Mouse (Mus musculus) limb, embryonic 13.5 days (tissue): ENCODE results near the gene Npm3. TPM values are rescaled to one million over a fixed set of nuclear protein-coding genes. Genes with fewer than 3 reads are reported as not detected.
A peak's percentile ranks its signal among the peaks of the same experiment; 100 is the strongest.

Source experiments
- ATAC-seq: fragments of 200-750 bp; cut with Nextera tagmentation; 2 replicates; pipeline ENCODE4 v1.8.0; 2017; ENCODE audit warnings: low read depth, moderate number of reproducible peaks, moderate TSS enrichment; ENCODE audit not compliant: low FRiP score
- H3K27ac ChIP-seq: fragments of 300-500 bp; sonication (generic); 2 replicates; pipeline ENCODE4 v1.5.1; 2015; ENCODE audit warnings: inconsistent platforms, mild to moderate bottlenecking, moderate library complexity
- H3K27me3 ChIP-seq: fragments of 300-500 bp; sonication (generic); 2 replicates; pipeline ENCODE4 v1.6.1; 2015; ENCODE audit warnings: mild to moderate bottlenecking, inconsistent platforms
- H3K36me3 ChIP-seq: fragments of 300-500 bp; sonication (generic); 2 replicates; pipeline ENCODE4 v1.6.1; 2015; ENCODE audit warnings: inconsistent platforms, mild to moderate bottlenecking, moderate library complexity
- H3K4me1 ChIP-seq: fragments of 300-500 bp; sonication (generic); 2 replicates; pipeline ENCODE4 v1.6.1; 2015; ENCODE audit warnings: inconsistent platforms
- H3K4me2 ChIP-seq: fragments of 300-500 bp; sonication (generic); replicated peaks from 2 replicates; pipeline ENCODE4 v1.6.1; 2015; ENCODE audit warnings: inconsistent platforms, mild to moderate bottlenecking, moderate library complexity
- H3K4me3 ChIP-seq: fragments of 300-500 bp; sonication (generic); 2 replicates; pipeline ENCODE4 v1.5.1; 2015; ENCODE audit warnings: moderate library complexity, mild to moderate bottlenecking, inconsistent platforms
- H3K9ac ChIP-seq: fragments of 300-500 bp; sonication (generic); 2 replicates; pipeline ENCODE4 v1.6.1; 2015; ENCODE audit warnings: mild to moderate bottlenecking, inconsistent platforms
- H3K9me3 ChIP-seq: fragments of 300-500 bp; sonication (generic); 2 replicates; pipeline ENCODE4 v1.6.1; 2016; ENCODE audit warnings: inconsistent platforms
- WGBS: fragments of 180-500 bp; shearing (Covaris S2); methylation state at CpG from one replicate; pipeline ENCODE4 v1.1.7; 2015; 5-methylcytosine and 5-hydroxymethylcytosine counted together
- polyA plus RNA-seq: library from polyadenylated mRNA; unstranded; fragments of >200 nt; fragmentation: Nextera tagmentation; extraction: Ambion mirVana; gene quantifications from 2 replicates; pipeline ENCODE4 v1.2.1, GENCODE M21; 2015

The Npm3 gene
- polyA plus RNA-seq, 1 experiment from 2014 or later = 15.4 TPM

DNA sequence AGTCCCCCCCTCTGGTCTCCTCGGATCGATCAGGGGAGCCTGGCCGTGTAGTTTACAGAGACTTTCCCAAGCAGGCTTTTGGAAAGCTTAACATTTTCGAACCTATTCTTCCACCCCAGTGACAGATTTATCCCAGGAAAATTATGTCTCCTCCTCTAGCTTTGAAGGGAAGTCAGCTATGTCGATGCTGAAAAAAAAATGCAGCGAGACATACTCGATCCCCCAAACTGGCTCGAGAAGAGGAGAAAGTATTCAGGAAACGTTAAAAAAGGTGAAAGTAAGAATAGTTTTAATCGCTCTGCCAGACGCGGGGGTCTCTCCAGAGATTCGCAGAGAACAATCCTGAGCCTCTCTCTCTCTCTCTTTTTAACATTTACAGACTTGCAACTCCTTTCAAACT, 9.2 kb downstream of the Npm3 start:
- 3% methylated on average over 13 of the region's 13 CpGs for WGBS

DNA sequence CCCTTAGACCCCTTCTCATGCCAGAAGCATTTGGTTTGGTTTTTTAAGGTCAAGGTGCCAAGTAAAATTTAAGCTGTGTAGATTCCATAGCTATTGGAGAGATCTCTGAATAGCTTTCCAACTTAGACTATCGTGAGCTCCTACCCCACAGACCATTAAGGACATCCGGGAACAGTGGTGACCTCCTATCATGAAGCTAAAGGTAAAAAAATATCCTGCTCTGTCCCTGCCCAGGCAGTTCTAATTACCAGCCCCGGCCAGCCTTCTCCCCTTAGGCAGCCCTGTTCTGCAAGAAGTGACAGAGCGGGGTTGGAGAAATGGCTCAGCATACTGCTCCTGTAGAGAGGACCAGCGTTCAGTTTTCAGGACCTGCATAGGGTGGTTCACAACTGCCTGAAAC, 10.9 kb downstream of the Npm3 start:
- Histone ChIP-seq H3K36me3 (no peaks in the 10 kb centered on the region), H3K27me3 (peaks cover 94% of the 10 kb centered on the region), H3K9me3 (no peaks in the 10 kb centered on the region), H3K4me2 (no peak overlapping the region), H3K9ac (no peak overlapping the region), H3K27ac (no peak overlapping the region), H3K4me1 (peaks cover 65% of the 10 kb centered on the region), H3K4me3 (no peak overlapping the region)
- WGBS = 42% methylated on average over 5 of the region's 5 CpGs
- ATAC-seq = no peak

More for the DNA sequence above, 9.2 kb downstream of the Npm3 start:
- no peak overlapping the region for H3K27ac ChIP-seq
- H3K4me3 ChIP-seq = no peak overlapping the region
- H3K36me3 ChIP-seq = no peaks in the 10 kb centered on the region
- ATAC-seq = no peak
- H3K4me1 ChIP-seq = peaks cover 51% of the 10 kb centered on the region
- no peak overlapping the region for H3K9ac ChIP-seq
- H3K27me3 ChIP-seq = peaks cover 94% of the 10 kb centered on the region
- H3K9me3 ChIP-seq = no peaks in the 10 kb centered on the region
- H3K4me2 ChIP-seq = peak overlapping the region; percentile 38

DNA sequence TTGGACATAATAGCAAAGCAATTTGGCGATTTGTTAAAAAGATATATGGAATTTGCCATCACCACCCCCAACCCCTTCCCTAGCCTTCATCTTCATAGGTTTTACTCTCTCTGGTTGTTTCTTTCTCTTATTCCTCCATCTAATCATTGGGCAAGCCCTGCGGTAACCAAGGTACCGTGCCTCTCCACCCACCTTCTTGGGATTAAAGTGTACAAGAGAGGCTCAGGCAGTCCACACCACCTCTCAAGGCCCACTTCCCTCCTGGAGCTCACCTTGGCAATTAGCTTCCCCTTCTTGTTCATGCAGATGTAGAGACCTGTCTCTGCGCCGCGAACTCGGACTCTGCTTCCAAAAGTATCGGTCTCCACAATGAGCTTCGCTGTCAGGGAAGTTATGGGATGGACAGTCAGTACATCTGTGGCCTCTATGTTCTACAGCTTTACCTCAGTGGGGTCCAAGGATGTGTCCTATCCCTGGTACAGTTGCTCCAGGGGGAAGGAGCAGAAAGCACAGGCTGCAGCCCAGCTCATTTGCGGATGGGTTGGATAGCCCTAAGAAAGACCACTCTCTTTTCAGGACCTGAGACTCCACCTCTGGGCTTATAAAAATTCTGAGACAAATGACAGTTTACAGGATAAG, 11.4 kb downstream of the Npm3 start:
- 76% methylated on average over 10 of the region's 10 CpGs for WGBS
- Histone ChIP-seq H3K36me3 (no peaks in the 10 kb centered on the region), H3K9ac (no peak overlapping the region), H3K27ac (no peak overlapping the region), H3K4me1 (peaks cover 63% of the 10 kb centered on the region), H3K4me3 (no peak overlapping the region), H3K27me3 (peaks cover 94% of the 10 kb centered on the region), H3K4me2 (no peak overlapping the region), H3K9me3 (no peaks in the 10 kb centered on the region)
- no peak for ATAC-seq

DNA sequence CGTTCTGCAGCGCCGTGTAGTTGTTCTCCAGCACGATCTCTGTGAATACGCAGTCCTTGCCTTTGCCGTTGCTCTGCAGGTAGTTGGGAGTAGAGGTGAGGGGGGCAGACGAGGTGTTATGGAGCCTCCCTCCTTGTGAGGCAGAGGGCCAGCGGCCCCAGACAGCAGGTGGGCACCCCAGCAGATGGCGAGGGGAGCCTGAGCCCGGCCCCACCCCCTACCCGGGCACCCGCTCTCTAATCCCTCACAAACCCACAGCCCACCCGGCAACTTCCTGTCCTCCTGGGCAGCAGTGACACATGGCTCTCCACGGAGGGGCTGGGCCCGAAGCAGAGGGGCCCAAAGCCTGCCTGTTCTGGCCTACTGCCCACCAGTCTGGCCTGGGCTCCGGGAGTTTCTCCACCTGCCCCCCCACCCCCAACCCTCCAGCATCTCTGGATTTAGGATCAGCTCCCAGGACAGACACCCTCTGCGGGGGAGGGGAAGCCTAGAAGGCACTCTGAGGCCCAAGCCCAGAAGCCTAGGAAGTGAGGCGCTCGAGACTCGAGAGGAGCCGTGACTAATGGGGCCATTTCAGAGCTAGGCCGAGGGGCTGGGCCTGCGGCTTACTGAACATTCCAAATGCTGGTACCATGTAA, 12.1 kb downstream of the Npm3 start:
- Histone ChIP-seq H3K4me2 (peak overlapping the region; percentile 66), H3K9ac (peak overlapping the region; percentile 55; the same call in 1 of the 2 replicates), H3K9me3 (no peaks in the 10 kb centered on the region), H3K27me3 (peaks cover 95% of the 10 kb centered on the region), H3K27ac (no peak overlapping the region), H3K36me3 (no peaks in the 10 kb centered on the region), H3K4me1 (peaks cover 60% of the 10 kb centered on the region), H3K4me3 (peak overlapping the region; percentile 35)
- ATAC-seq = peak; percentile 29; the same call in 1 of the 2 replicates
- WGBS = 7% methylated on average over 23 of the region's 23 CpGs

DNA sequence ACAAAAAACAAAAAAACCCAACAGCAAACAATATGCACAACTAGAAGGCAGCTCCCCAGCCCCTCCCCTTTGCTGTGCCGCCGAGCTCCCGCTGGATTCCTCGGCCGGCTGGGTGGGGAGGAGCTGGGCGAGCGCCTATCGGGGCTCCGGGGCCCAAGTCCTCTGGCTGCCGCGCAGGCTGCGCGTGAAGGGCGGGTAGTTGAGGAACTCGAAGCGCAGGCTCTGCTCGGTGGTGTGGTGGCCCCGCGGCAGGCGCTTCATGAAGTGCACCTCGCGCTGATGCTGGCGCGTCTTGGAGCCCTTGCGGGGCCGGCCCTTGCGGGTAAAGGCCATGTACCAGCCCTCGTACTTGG, 12.6 kb downstream of the Npm3 start:
- H3K4me1 ChIP-seq = peaks cover 55% of the 10 kb centered on the region
- no peaks in the 10 kb centered on the region for H3K36me3 ChIP-seq
- peaks cover 94% of the 10 kb centered on the region for H3K27me3 ChIP-seq
- no peak overlapping the region for H3K27ac ChIP-seq
- WGBS = 1% methylated on average over 28 of the region's 28 CpGs
- peak overlapping the region; percentile 66 for H3K4me2 ChIP-seq
- H3K4me3 ChIP-seq = peak overlapping the region; percentile 35
- peak; percentile 7; the same call in 1 of the 2 replicates for ATAC-seq
- H3K9me3 ChIP-seq = no peaks in the 10 kb centered on the region
- peak overlapping the region; percentile 55; the same call in 1 of the 2 replicates for H3K9ac ChIP-seq

DNA sequence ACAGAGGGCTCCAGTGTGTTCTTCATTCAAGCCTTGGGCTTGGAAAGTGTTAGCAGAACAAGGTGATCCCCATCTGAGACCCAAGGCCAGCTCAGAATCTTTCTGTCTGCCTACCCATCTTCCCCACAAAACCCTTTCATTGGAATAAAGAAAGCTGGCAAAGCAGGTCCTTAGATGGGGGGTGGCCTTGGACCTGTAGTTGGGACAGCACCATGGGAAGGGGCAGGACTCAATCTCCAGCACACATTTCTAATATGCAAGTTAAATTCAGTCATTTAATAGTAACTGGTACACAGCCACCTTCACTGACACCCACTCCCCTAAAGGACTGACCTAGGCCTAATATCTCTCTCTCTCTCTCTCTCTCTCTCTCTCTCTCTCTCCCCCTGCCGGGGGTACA, 13.2 kb downstream of the Npm3 start:
- no peak for ATAC-seq
- Histone ChIP-seq H3K9ac (no peak overlapping the region), H3K27me3 (peaks cover 93% of the 10 kb centered on the region), H3K36me3 (no peaks in the 10 kb centered on the region), H3K4me3 (no peak overlapping the region), H3K9me3 (no peaks in the 10 kb centered on the region), H3K4me1 (peaks cover 49% of the 10 kb centered on the region), H3K4me2 (no peak overlapping the region), H3K27ac (no peak overlapping the region)
- 67% methylated on average over 1 of the region's 1 CpGs for WGBS

DNA sequence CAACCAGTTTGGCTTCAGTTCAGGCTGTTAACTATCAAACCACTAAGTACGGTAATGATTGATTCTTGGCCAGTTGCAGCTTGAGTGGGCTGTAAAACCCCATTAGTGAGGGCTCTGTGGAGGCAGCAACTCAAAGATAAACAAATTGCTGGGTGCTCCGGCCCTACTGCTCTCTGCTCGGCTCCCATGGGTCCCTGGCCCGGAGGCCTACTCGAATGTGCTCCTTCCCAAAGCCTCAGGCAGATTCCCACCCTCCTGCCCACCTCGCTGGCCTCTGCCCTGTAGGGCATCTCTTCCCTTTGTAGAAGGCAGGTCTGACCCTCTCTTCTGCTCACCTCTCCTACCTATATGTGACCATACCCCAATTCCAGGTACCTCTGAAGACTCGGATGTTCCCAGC, 14.6 kb downstream of the Npm3 start:
- H3K27me3 ChIP-seq = peaks cover 97% of the 10 kb centered on the region
- no peak overlapping the region for H3K4me3 ChIP-seq
- ATAC-seq = no peak
- no peaks in the 10 kb centered on the region for H3K9me3 ChIP-seq
- 19% methylated on average over 7 of the region's 7 CpGs for WGBS
- H3K4me1 ChIP-seq = peaks cover 36% of the 10 kb centered on the region
- H3K9ac ChIP-seq = no peak overlapping the region
- H3K27ac ChIP-seq = no peak overlapping the region
- H3K36me3 ChIP-seq = no peaks in the 10 kb centered on the region
- no peak overlapping the region for H3K4me2 ChIP-seq

DNA sequence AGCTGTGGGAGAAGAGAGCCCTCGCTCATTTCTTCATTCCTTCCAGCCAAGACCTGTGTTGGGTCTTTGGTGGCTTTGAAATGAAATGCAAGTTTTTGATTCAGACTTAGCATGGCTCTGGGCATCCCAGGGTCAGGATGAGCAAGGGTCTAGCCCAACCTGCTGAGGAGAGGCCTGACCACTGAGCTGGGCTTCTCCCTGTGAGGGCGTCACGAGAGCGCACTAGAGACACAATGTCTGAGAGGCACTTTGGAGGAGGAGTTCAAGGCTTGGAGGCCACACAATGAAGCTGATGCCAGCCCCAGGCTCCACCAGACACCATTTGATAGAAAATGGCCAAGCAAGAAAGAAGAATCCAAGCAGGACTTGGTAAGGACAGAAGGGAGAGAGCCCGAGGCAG, 15.2 kb downstream of the Npm3 start:
- Histone ChIP-seq H3K4me3 (no peak overlapping the region), H3K36me3 (no peaks in the 10 kb centered on the region), H3K9ac (no peak overlapping the region), H3K27ac (no peak overlapping the region), H3K4me1 (peaks cover 31% of the 10 kb centered on the region), H3K9me3 (no peaks in the 10 kb centered on the region), H3K27me3 (peaks cover 93% of the 10 kb centered on the region), H3K4me2 (no peak overlapping the region)
- WGBS = 64% methylated on average over 5 of the region's 5 CpGs
- no peak for ATAC-seq

DNA sequence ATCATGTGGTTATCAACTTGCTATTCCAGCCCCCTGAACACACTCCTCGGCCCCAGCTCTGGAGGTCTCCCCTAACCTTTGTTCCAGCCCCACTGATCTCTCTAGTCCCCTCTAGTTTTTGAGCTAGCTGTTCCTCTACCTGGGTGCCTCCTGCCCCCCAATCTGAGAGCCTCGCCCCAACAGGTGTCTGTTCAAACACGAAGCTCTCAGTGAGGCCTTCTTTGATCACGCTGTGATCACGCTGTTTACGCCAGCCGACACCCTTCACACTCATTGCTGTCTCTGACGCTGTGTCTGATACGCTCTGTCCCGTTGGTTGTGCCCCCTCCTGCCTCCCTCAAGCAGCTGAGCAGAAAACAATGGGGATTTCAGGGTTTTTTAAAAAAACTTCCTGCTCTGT, 15.8 kb downstream of the Npm3 start:
- Histone ChIP-seq H3K36me3 (no peaks in the 10 kb centered on the region), H3K4me1 (peaks cover 31% of the 10 kb centered on the region), H3K4me2 (no peak overlapping the region), H3K27ac (no peak overlapping the region), H3K9ac (no peak overlapping the region), H3K9me3 (no peaks in the 10 kb centered on the region), H3K27me3 (peaks cover 92% of the 10 kb centered on the region), H3K4me3 (no peak overlapping the region)
- ATAC-seq = no peak
- 24% methylated on average over 10 of the region's 10 CpGs for WGBS

DNA sequence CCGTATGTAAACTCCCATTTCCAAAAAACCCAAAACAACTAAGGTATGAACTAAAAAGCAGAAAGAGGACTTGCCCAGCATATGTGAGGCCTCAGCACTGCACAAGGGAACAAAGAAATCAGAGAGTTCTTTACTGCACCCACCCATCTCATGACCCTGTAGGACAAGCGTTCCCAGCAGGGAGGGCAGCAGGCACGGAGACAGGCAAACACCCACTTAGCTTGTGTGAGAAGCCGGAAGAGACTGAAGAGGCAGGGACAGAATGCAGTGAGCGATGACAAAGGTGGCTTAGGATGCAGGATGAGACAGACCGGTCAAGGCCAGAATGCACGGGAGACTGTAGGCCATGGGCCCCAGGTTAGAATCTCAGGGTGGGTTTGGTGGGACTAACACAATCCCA, 17.7 kb downstream of the Npm3 start:
- WGBS = 81% methylated on average over 7 of the region's 7 CpGs
- no peak for ATAC-seq
- H3K36me3 ChIP-seq = no peaks in the 10 kb centered on the region
- H3K27ac ChIP-seq = no peak overlapping the region
- H3K4me1 ChIP-seq = peaks cover 22% of the 10 kb centered on the region
- no peak overlapping the region for H3K4me3 ChIP-seq
- peaks cover 83% of the 10 kb centered on the region for H3K27me3 ChIP-seq
- H3K9me3 ChIP-seq = no peaks in the 10 kb centered on the region
- no peak overlapping the region for H3K9ac ChIP-seq
- H3K4me2 ChIP-seq = no peak overlapping the region

DNA sequence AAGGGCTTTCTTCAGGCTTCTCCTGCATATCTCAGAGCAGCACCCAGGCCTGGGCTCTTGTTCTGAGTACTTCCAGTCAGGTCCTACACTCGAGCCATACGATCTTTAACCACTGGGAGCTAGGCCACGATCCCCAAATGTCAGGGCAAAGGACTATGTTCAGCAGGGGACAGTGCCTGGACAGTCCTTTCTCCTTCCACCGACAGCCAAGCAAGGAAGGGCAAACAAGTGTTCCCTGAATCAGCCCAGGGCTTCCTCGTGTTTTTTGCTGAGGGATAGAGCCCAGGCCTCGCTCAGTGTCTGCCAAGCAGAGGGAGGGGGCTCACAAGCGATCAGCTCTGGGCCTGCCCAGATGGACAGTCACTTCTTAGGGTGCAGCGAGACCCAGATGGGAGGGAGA, 19.3 kb downstream of the Npm3 start:
- Histone ChIP-seq H3K27me3 (peaks cover 66% of the 10 kb centered on the region), H3K27ac (no peak overlapping the region)
- no peak for ATAC-seq

DNA sequence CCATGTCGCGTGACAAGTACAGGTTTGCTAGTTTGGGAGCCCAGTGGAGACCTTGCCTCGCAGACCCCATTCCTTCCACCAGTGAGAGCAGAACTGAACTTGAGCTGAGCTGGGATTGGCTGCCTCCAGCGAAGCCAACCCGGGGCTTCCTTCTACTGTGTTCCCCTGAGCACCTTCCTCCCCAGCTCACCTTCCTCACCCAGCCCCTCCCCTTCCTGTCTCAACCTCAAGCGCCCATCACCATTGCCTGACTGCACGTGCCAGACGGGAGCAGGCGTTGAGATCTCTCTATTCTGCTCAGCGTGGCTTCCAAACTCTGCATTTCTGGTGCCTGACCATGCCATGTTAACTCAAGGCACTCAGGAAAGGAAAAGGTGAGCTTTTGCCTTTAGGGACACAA, 22.2 kb downstream of the Npm3 start:
- 63% methylated on average over 10 of the region's 10 CpGs for WGBS

More for the DNA sequence above, 19.3 kb downstream of the Npm3 start:
- 77% methylated on average over 8 of the region's 8 CpGs for WGBS
- Histone ChIP-seq H3K9me3 (no peaks in the 10 kb centered on the region), H3K4me2 (no peak overlapping the region), H3K4me3 (no peak overlapping the region), H3K4me1 (peaks cover 34% of the 10 kb centered on the region), H3K36me3 (no peaks in the 10 kb centered on the region), H3K9ac (no peak overlapping the region)

More for the DNA sequence above, 22.2 kb downstream of the Npm3 start:
- no peaks in the 10 kb centered on the region for H3K36me3 ChIP-seq
- H3K4me3 ChIP-seq = no peak overlapping the region
- H3K27me3 ChIP-seq = peaks cover 39% of the 10 kb centered on the region
- H3K9ac ChIP-seq = no peak overlapping the region
- no peak overlapping the region for H3K4me2 ChIP-seq
- H3K27ac ChIP-seq = no peak overlapping the region
- no peak for ATAC-seq
- H3K9me3 ChIP-seq = no peaks in the 10 kb centered on the region
- H3K4me1 ChIP-seq = peaks cover 19% of the 10 kb centered on the region
